Mouse (Mus musculus): ENCODE results near the gene Amtn. TPM values are rescaled to one million over a fixed set of nuclear protein-coding genes. Genes with fewer than 3 reads are reported as not detected.

The Amtn gene
- polyA plus RNA-seq (2021; fragmentation: Nextera tagmentation): not detected in 2 replicates
- long read RNA-seq, experiment 1: 0 reads
- long read RNA-seq, experiment 2: 0 reads

DNA sequence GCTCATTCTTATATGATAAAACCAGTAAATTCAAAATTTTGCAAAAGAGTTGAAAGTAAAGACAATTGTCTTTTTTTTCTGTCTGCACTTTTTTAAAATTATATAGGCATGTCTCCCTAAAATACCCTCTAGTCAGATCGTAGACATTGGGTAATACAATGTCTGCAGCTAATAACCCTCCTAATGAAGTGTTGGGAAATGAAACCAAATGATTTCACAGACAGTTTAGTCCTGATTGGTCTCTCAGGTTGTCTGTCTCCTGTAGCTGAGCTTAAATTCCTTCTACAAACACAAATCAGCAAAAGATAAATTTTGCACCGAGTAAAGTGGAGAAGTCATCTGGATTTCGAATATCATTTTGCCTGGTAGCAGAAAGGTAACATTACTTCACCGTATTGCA is at the start of gene Amtn:
Amtn (plus strand) TSS at position 301 of the 400 bp plus-strand sequence.

Other genes starting within 250 kb of the Amtn start
- not detected in 2 replicates for gene Gm11115, start 222.0 kb upstream of the Amtn start, polyA plus RNA-seq (2021; fragmentation: Nextera tagmentation)
- not detected in 2 replicates for gene Gm7714, start 107.2 kb upstream of the Amtn start, polyA plus RNA-seq (2021; fragmentation: Nextera tagmentation)
- gene Prol1, start 58.8 kb upstream of the Amtn start, polyA plus RNA-seq (2021; fragmentation: Nextera tagmentation): not detected in 2 replicates
- not detected in 2 replicates for gene Ambn, start 79.9 kb downstream of the Amtn start, polyA plus RNA-seq (2021; fragmentation: Nextera tagmentation)
- gene Enam, start 111.9 kb downstream of the Amtn start, polyA plus RNA-seq (2021; fragmentation: Nextera tagmentation): not detected in 2 replicates
- gene Jchain, start 151.8 kb downstream of the Amtn start, polyA plus RNA-seq (2021; fragmentation: Nextera tagmentation): 0.23 and 1.2 TPM in 2 replicates
- gene Utp3, start 178.4 kb downstream of the Amtn start, polyA plus RNA-seq (2021; fragmentation: Nextera tagmentation): 33.1 and 38.3 TPM in 2 replicates
- gene Rufy3, start 188.9 kb downstream of the Amtn start, polyA plus RNA-seq (2021; fragmentation: Nextera tagmentation): 64.8 and 73.9 TPM in 2 replicates